Mouse (Mus musculus) heart, embryonic 10.5 days (tissue): ENCODE data around the gene Smad5. TPM values are rescaled to one million over a fixed set of nuclear protein-coding genes. Genes with fewer than 3 reads are reported as not detected.

Experiments used
- DNase-seq: peaks from one replicate; pipeline ENCODE4 v3.0.0-alpha.2; 2017; ENCODE audit warnings: low spot score
- H3K27ac ChIP-seq: fragments of 300-500 bp; sonication (generic); 2 replicates; pipeline ENCODE4 v1.5.1; 2016; ENCODE audit warnings: mild to moderate bottlenecking
- H3K27me3 ChIP-seq: fragments of 300-500 bp; sonication (generic); 2 replicates; pipeline ENCODE4 v1.6.1; 2016; ENCODE audit warnings: mild to moderate bottlenecking; ENCODE audit not compliant: poor library complexity, insufficient read depth, severe bottlenecking
- H3K36me3 ChIP-seq: fragments of 300-500 bp; sonication (generic); 2 replicates; pipeline ENCODE4 v1.6.1; 2016; ENCODE audit warnings: mild to moderate bottlenecking, moderate library complexity
- H3K4me1 ChIP-seq: fragments of 300-500 bp; sonication (generic); 2 replicates; pipeline ENCODE4 v1.6.1; 2016; ENCODE audit warnings: mild to moderate bottlenecking
- H3K4me3 ChIP-seq: fragments of 300-500 bp; sonication (generic); 2 replicates; pipeline ENCODE4 v1.5.1; 2016; ENCODE audit warnings: mild to moderate bottlenecking, moderate library complexity
- H3K9me3 ChIP-seq: fragments of 300-500 bp; sonication (generic); 2 replicates; pipeline ENCODE4 v1.6.1; 2016; ENCODE audit warnings: mild to moderate bottlenecking, moderate library complexity
- WGBS: fragments of 180-500 bp; shearing (Covaris S2); methylation state at CpG from one replicate; pipeline ENCODE4 v1.1.7; 2016; 5-methylcytosine and 5-hydroxymethylcytosine counted together
- polyA plus RNA-seq: library from polyadenylated mRNA; unstranded; fragments of >200 nt; fragmentation: Nextera tagmentation; extraction: Ambion mirVana; gene quantifications from 2 replicates; pipeline ENCODE4 v1.2.1, GENCODE M21; 2016

The Smad5 gene
- polyA plus RNA-seq: 20.7 and 23.0 TPM in 2 replicates

DNA sequence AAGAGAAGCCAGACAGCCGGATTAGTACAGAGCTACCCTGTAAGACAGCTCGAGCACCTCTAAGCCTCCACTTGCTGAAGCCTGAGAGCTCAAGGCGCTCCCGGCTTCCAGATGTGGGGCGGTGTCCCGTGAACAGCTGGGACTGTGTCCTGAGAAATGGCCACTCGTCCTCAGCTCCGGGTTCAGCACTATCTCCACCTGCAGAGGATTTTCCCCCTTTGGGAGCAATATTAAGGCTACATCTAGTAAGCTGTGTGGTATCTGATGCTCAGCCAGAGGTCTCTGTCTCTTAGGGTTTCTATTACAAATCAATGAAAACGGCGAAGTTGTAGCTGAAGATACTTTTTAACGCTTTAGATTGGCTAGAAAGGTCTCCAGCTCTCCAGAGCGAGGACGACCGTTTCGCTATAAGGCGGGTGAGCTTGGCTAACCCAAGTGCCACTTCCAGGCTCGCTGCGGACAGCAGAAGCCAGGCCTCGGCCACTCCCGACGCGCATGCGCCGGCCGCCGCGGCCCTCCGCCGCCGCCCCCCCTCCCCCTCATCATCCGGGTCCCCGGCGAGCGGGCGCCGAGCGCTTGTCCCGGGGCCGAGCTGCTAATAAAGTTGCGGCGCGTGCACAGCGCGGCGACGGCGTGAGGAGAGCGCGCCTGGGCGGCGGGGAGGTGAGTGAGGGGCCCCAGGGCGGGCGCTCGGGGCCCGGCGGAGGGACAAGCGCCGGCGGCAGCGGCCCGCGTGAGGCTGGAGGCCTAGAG lies at the start of gene Smad5:
Smad5 (plus strand) TSS at position 542 of the 753 bp plus-strand sequence.
- Histone ChIP-seq H3K4me1 (peaks cover 41% of the 10 kb centered on the region), H3K9me3 (no peaks in the 10 kb centered on the region), H3K27ac (peak within 1 kb of the TSS; percentile 99), H3K27me3 (no peaks in the 10 kb centered on the region), H3K4me3 (peak within 1 kb of the TSS; percentile 79), H3K36me3 (peaks cover 14% of the 10 kb centered on the region)
- DNase-seq: peak; percentile 92
- WGBS: 2% methylated on average over 62 of the region's 62 CpGs

DNA sequence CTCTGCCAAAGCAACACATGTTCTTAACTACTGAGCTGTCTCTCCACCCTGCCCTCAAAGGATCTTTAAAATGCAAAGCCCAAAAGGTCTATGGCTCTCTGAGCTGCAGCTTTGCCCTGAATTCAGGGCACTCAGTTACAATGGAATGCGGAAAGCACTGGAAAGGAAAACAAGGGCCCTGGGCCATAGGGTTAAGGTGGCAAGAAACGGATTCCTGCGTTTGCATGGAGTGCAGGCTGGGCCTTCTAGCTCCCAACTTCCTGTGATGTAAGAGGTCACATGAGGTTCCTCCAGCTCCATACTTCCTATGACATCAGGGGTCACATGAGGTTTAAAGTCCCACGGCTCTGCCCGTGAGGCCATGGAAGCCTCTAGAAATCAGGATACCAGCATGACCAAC lies 48.6 kb upstream of the Smad5 start:
- Histone ChIP-seq H3K4me1 (peaks cover 23% of the 10 kb centered on the region), H3K4me3 (no peak overlapping the region), H3K27ac (no peak overlapping the region), H3K27me3 (no peaks in the 10 kb centered on the region), H3K36me3 (no peaks in the 10 kb centered on the region), H3K9me3 (no peaks in the 10 kb centered on the region)
- WGBS: 85% methylated on average over 5 of the region's 5 CpGs
- DNase-seq: no peak

DNA sequence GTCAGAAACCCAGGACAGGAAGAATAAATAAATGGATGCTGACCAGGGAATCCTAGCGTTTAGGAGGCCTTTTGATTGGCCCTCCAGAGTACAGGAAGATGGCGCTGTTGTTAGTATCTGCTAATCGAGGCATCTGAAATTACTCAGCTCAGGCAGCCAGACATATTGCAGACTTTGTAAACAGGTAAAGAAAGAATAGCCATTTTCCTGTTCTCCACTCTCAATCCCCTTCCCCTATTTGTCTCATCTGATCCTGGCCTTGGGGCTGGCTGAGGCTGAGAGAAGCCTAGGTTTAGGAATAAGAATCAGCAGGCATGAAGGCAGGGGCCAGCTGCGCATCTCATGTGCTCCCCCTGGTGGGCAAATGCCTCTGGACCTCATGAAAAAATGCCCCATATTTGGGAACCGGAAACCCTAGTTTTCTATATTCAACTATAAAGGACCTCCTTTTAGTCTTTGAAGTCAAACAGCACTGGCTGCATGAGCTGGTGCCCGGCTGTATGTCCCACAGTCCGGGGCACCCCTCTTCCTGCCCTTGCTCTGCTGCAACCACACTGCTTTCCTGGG lies 44.8 kb upstream of the Smad5 start:
- Histone ChIP-seq H3K27me3 (no peaks in the 10 kb centered on the region), H3K9me3 (no peaks in the 10 kb centered on the region), H3K4me3 (no peak overlapping the region), H3K36me3 (no peaks in the 10 kb centered on the region), H3K4me1 (peaks cover 40% of the 10 kb centered on the region), H3K27ac (peak overlapping the region; percentile 57)
- WGBS: 50% methylated on average over 7 of the region's 7 CpGs
- DNase-seq: peak; percentile 83

DNA sequence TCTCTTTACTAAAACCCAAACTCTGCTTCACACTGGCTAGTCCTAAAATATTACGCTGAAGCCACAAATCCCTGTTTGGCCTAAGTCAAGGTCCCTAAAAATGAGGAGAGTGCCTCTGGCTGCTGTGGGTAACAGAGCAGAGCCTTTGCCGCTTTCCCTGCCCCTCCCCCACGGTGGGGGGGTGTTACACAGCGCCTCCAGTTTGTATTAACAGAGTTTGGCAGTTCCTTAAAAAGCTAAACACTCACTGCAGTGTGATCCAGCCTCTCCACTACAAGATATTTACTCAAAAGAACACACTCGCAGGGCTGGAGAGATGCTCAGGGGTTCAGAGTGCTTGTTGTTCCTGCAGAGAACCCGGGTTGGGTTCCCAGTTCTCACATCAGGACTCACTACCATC lies 43.9 kb upstream of the Smad5 start:
- no peaks in the 10 kb centered on the region for H3K9me3 ChIP-seq
- H3K27ac ChIP-seq: peak overlapping the region; percentile 57; the same call in 1 of the 2 replicates
- H3K4me1 ChIP-seq: peaks cover 44% of the 10 kb centered on the region
- no peak overlapping the region for H3K4me3 ChIP-seq
- DNase-seq: no peak
- WGBS: 71% methylated on average over 6 of the region's 6 CpGs
- no peaks in the 10 kb centered on the region for H3K36me3 ChIP-seq
- H3K27me3 ChIP-seq: no peaks in the 10 kb centered on the region

DNA sequence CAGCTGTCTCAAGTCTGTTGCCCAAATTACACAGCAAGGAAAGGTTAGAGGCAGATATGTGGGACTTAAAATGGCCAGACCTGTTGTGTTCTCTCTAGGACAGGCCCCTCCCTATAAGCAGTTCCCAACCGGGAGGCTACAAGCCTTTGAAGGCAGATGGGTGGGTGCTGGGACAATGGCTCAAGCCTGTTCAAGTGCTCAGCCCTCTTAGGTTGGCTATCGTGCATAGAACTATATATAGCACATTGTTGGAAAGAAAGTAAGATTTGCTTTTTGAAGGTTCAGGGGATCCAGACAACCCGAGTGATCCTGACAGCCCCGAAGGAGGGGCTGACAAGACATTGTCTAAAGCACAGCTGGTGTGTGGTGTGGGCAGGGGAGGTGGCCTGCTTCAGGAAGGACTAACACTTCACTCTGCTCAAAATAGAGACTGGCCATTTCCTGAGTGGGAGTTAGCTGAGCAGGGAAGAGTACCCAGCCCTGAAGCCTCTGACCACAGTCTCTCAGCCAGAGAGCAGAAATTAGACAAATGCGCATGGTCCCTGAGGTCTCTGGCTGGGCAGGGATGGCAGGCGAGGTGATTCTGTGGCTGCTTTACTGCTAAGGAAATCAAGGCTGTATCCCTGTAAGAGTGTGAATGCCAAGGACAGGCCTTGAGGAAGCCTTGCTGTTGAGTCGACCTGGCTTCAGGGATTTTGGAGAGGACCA lies 40.7 kb upstream of the Smad5 start:
- 37% methylated on average over 7 of the region's 7 CpGs for WGBS
- no peaks in the 10 kb centered on the region for H3K9me3 ChIP-seq
- no peaks in the 10 kb centered on the region for H3K36me3 ChIP-seq
- peak overlapping the region; percentile 87 for H3K27ac ChIP-seq
- H3K4me1 ChIP-seq: peaks cover 45% of the 10 kb centered on the region
- no peak overlapping the region for H3K4me3 ChIP-seq
- DNase-seq: no peak
- no peaks in the 10 kb centered on the region for H3K27me3 ChIP-seq

- Histone ChIP-seq H3K36me3 (no peaks in the 10 kb centered on the region), H3K27ac (peak overlapping the region; percentile 25; the same call in 1 of the 2 replicates), H3K9me3 (no peaks in the 10 kb centered on the region), H3K27me3 (no peaks in the 10 kb centered on the region), H3K4me1 (peaks cover 41% of the 10 kb centered on the region), H3K4me3 (no peak overlapping the region)
- DNase-seq: no peak
- 77% methylated on average over 17 of the region's 17 CpGs for WGBS
Measured at GRCm38 (mm10) chr13:56664256-56665170, 38.3 kb upstream of the Smad5 start.

- Histone ChIP-seq H3K27me3 (peaks cover 4% of the 10 kb centered on the region; the same call in 1 of the 2 replicates), H3K36me3 (no peaks in the 10 kb centered on the region), H3K4me1 (peaks cover 26% of the 10 kb centered on the region), H3K27ac (peak overlapping the region; percentile 59; the same call in 1 of the 2 replicates), H3K4me3 (no peak overlapping the region), H3K9me3 (no peaks in the 10 kb centered on the region)
- DNase-seq: no peak
- 33% methylated on average over 11 of the region's 11 CpGs for WGBS
Measured at GRCm38 (mm10) chr13:56671206-56671605, 31.6 kb upstream of the Smad5 start.

DNA sequence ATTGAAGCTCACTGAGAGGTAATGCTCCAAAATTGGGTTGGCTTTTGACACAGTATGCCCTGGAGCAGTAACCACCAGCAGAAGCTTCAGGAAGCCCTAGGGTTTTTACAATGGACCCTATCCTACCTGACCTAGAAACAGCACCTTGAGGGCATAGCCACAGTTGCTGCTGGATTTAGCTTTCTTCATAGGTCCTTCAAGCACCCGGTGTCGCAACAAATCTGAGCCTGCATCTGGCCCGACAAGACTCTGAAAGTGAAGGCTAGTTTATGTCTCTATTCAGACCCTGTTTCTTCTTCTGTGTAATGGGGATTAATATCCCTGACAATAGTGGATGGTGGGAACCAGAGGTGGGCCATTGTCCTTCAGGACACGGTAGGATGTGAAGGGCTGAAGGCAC lies 25.1 kb upstream of the Smad5 start:
- Histone ChIP-seq H3K27ac (peak overlapping the region; percentile 75), H3K36me3 (no peaks in the 10 kb centered on the region), H3K4me3 (no peak overlapping the region), H3K4me1 (peaks cover 28% of the 10 kb centered on the region), H3K27me3 (peaks cover 4% of the 10 kb centered on the region; the same call in 1 of the 2 replicates), H3K9me3 (no peaks in the 10 kb centered on the region)
- no peak for DNase-seq
- 83% methylated on average over 4 of the region's 4 CpGs for WGBS

DNA sequence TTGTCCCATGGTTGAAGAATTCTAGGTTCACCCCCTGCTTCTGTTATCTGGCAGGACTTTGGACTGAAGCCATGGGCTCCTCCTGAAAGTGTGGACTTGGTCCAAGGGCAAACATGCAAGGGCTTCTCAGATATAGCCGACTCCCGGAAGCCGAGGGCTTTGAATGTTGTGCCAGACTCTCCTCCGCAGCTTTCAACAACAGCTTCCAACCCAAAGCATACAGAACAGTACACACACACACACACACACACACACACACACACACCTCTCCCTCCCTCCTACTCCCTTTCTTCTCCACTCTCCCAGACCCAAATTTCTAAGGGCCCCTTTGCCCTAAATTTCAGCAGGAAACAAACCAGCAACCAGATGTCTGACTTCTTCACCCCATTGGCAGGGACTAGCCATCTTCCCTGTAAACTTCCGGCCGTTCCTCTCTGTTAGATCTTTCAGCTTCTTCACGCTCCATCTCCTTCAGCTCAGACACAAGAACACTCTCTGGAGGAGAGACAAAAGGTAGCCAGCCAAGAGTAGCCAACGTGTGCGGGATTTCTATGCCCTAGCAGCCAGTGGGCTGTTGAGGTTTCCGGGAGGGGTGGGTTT lies 24.5 kb upstream of the Smad5 start:
- Histone ChIP-seq H3K9me3 (no peaks in the 10 kb centered on the region), H3K36me3 (no peaks in the 10 kb centered on the region), H3K4me1 (peaks cover 31% of the 10 kb centered on the region), H3K4me3 (no peak overlapping the region), H3K27me3 (peaks cover 4% of the 10 kb centered on the region; the same call in 1 of the 2 replicates), H3K27ac (peak overlapping the region; percentile 75)
- WGBS: 54% methylated on average over 10 of the region's 10 CpGs
- DNase-seq: no peak

- no peak overlapping the region for H3K4me3 ChIP-seq
- peak; percentile 87 for DNase-seq
- H3K27me3 ChIP-seq: peaks cover 2% of the 10 kb centered on the region; the same call in 1 of the 2 replicates
- no peaks in the 10 kb centered on the region for H3K9me3 ChIP-seq
- WGBS: 26% methylated on average over 10 of the region's 10 CpGs
- H3K36me3 ChIP-seq: no peaks in the 10 kb centered on the region
- H3K27ac ChIP-seq: peak overlapping the region; percentile 75
- H3K4me1 ChIP-seq: peaks cover 36% of the 10 kb centered on the region
Measured at GRCm38 (mm10) chr13:56678826-56679504, 23.8 kb upstream of the Smad5 start.

GRCm38 (mm10) chr13:56681924-56682323 lies 20.9 kb upstream of the Smad5 start:
- no peak for DNase-seq
- 0 out of 2 replicates have a peak, but pooled peaks cover 5% of the 10 kb centered on the region for H3K27me3 ChIP-seq
- no peaks in the 10 kb centered on the region for H3K36me3 ChIP-seq
- no peaks in the 10 kb centered on the region for H3K9me3 ChIP-seq
- 66% methylated on average over 4 of the region's 4 CpGs for WGBS
- no peak overlapping the region for H3K4me3 ChIP-seq
- H3K27ac ChIP-seq: no peak overlapping the region
- H3K4me1 ChIP-seq: peaks cover 31% of the 10 kb centered on the region
